19 mouse cellular contexts compared by ENCODE assay signal in genomic region chr8:48901668-48902406, GRCm38 (mm10). TPM values are rescaled to one million over a fixed set of nuclear protein-coding genes. Genes with fewer than 3 reads are reported as not detected.
"Had no signal": no experiment of that assay in that cellular context is flagged by ENCODE, and none has a peak within 500 bp of the region (broad histone marks: within the 10 kb centered on the region; RNA-seq: fewer than 3 reads in every experiment).

No protein-coding gene starts in this region.

- H3K9me3 ChIP-seq: limb, embryonic 10.5 days; liver, embryonic 12.5 days; midbrain, embryonic 15.5 days; neural tube, embryonic 12.5 days had no signal

- H3K9ac ChIP-seq: liver, embryonic 12.5 days; liver, postnatal 0 days; midbrain, embryonic 15.5 days; neural tube, embryonic 12.5 days had no signal

- ATAC-seq: hindbrain, embryonic 16.5 days; inflammation-experienced regulatory T-cells, adult 6 months; liver, embryonic 12.5 days; liver, postnatal 0 days; midbrain, embryonic 15.5 days had no signal

- H3K4me2 ChIP-seq: liver, embryonic 12.5 days; midbrain, embryonic 11.5 days; midbrain, embryonic 15.5 days; neural tube, embryonic 12.5 days had no signal

- H3K4me1 ChIP-seq: limb, embryonic 10.5 days; liver, embryonic 12.5 days; megakaryocyte, embryonic 14.5 days; neural tube, embryonic 12.5 days had no signal

- H3K27me3 ChIP-seq: liver, embryonic 12.5 days; megakaryocyte, embryonic 14.5 days; midbrain, embryonic 15.5 days; neural tube, embryonic 12.5 days had no signal

- DNase-seq: kidney, adult 8-10 months; kidney, postnatal 25 days; liver, postnatal 0 days; lung, postnatal 10 days; right cerebral cortex, postnatal 14 days; thymus, adult 18-20 months; thymus, postnatal 14 days had no signal

- H3K36me3 ChIP-seq: limb, embryonic 10.5 days; liver, embryonic 12.5 days; midbrain, embryonic 15.5 days; neural tube, embryonic 12.5 days had no signal

- H3K27ac ChIP-seq: left cerebral cortex, adult 2 months; limb, embryonic 10.5 days; liver, embryonic 12.5 days; macrophage; midbrain, embryonic 15.5 days; neural tube, embryonic 12.5 days had no signal

- H3K4me3 ChIP-seq: left cerebral cortex, adult 2 months; limb, embryonic 10.5 days; liver, embryonic 12.5 days; megakaryocyte, embryonic 14.5 days; midbrain, embryonic 15.5 days; neural tube, embryonic 12.5 days had no signal

RNA-seq across cellular contexts. Expression of gene Tenm3, which starts 58.1 kb away (rescaled TPM):
- total RNA-seq: monocyte, adult 5-6 weeks; neutrophil, adult 5-6 weeks had no signal
- polyA plus RNA-seq: inflammation-experienced regulatory T-cells, adult 6 months; macrophage had no signal
